ENCODE assay signal across 22 mouse cellular contexts in genomic region chr7:80062083-80062826, GRCm38 (mm10). TPM values are rescaled to one million over a fixed set of nuclear protein-coding genes. Genes with fewer than 3 reads are reported as not detected.
DNase-seq lines count a peak whose midpoint lies in the region; ATAC-seq lines count a peak whose summit lies in the region.
"Had no signal": no experiment of that assay in that cellular context is flagged by ENCODE, and none has a peak within 500 bp of the region (broad histone marks: within the 10 kb centered on the region; RNA-seq: fewer than 3 reads in every experiment).

No protein-coding gene starts in this region.

- H3K9ac ChIP-seq in hindbrain, embryonic 13.5 days, result no peak overlapping the region
- H3K9ac ChIP-seq in hindbrain, embryonic 16.5 days (ENCODE audit: low read depth, low read length), result no peak overlapping the region
- H3K9ac ChIP-seq in midbrain, embryonic 12.5 days (replicated peaks), result no peak overlapping the region
- H3K9ac ChIP-seq in midbrain, embryonic 13.5 days (replicated peaks), result no peak overlapping the region
- H3K9ac ChIP-seq: embryonic facial prominence, embryonic 12.5 days; limb, embryonic 13.5 days; liver, embryonic 14.5 days; lung, embryonic 15.5 days; stomach, embryonic 15.5 days had no signal

- H3K4me1 ChIP-seq in hindbrain, embryonic 13.5 days (replicated peaks), result peaks cover 71% of the 10 kb centered on the region
- H3K4me1 ChIP-seq in hindbrain, embryonic 16.5 days (ENCODE audit: control insufficient read depth, insufficient read depth, low read depth, low read length), result peaks cover 29% of the 10 kb centered on the region
- peaks cover 61% of the 10 kb centered on the region for H3K4me1 ChIP-seq in midbrain, embryonic 12.5 days
- peaks cover 55% of the 10 kb centered on the region for H3K4me1 ChIP-seq in midbrain, embryonic 13.5 days (replicated peaks)

- H3K9me3 ChIP-seq in hindbrain, embryonic 13.5 days, result no peaks in the 10 kb centered on the region
- no peaks in the 10 kb centered on the region for H3K9me3 ChIP-seq in hindbrain, embryonic 16.5 days (ENCODE audit: control insufficient read depth, low read length)
- no peaks in the 10 kb centered on the region for H3K9me3 ChIP-seq in midbrain, embryonic 12.5 days
- no peaks in the 10 kb centered on the region for H3K9me3 ChIP-seq in midbrain, embryonic 13.5 days
- H3K9me3 ChIP-seq: embryonic facial prominence, embryonic 12.5 days; limb, embryonic 13.5 days; lung, embryonic 15.5 days; stomach, embryonic 15.5 days had no signal

- DNase-seq in cerebellum, postnatal 10 days, result peak; percentile 80 to 87
- DNase-seq in cerebellum, postnatal 4 days (ENCODE audit: low spot score in 2 of 2), result no peak
- no peak for DNase-seq in liver
- DNase-seq: adrenal gland, postnatal 36 days; gastrocnemius, postnatal 36 days; heart, postnatal 10 days; kidney, adult 8-10 months; right cerebral cortex, postnatal 25 days; thymus, adult 18-20 months had no signal

- H3K27me3 ChIP-seq in hindbrain, embryonic 13.5 days, result no peaks in the 10 kb centered on the region
- no peaks in the 10 kb centered on the region for H3K27me3 ChIP-seq in hindbrain, embryonic 16.5 days (replicated peaks; ENCODE audit: control insufficient read depth, insufficient read depth, low read length)
- no peaks in the 10 kb centered on the region for H3K27me3 ChIP-seq in midbrain, embryonic 12.5 days
- H3K27me3 ChIP-seq in midbrain, embryonic 13.5 days, result no peaks in the 10 kb centered on the region
- H3K27me3 ChIP-seq: embryonic facial prominence, embryonic 12.5 days; limb, embryonic 13.5 days; lung, embryonic 15.5 days; stomach, embryonic 15.5 days had no signal

- H3K4me3 ChIP-seq in hindbrain, embryonic 13.5 days, result no peak overlapping the region
- no peak overlapping the region for H3K4me3 ChIP-seq in hindbrain, embryonic 16.5 days (ENCODE audit: low read length)
- H3K4me3 ChIP-seq in midbrain, embryonic 12.5 days, result no peak overlapping the region
- no peak overlapping the region for H3K4me3 ChIP-seq in midbrain, embryonic 13.5 days (replicated peaks)
- H3K4me3 ChIP-seq: embryonic facial prominence, embryonic 12.5 days; erythroblast, embryonic 14.5 days; limb, embryonic 13.5 days; lung, embryonic 15.5 days; stomach, embryonic 15.5 days had no signal

- ATAC-seq in hindbrain, embryonic 13.5 days (ENCODE audit: low FRiP score), result no peak
- ATAC-seq in hindbrain, embryonic 16.5 days, result no peak
- ATAC-seq in midbrain, embryonic 12.5 days (ENCODE audit: low FRiP score, low read depth), result no peak
- no peak for ATAC-seq in midbrain, embryonic 13.5 days
- ATAC-seq: forebrain, embryonic 14.5 days; midbrain, embryonic 16.5 days had no signal

- peak overlapping the region; percentile 30; the same call in 1 of the 2 replicates for H3K27ac ChIP-seq in hindbrain, embryonic 13.5 days
- no peak overlapping the region for H3K27ac ChIP-seq in hindbrain, embryonic 16.5 days (ENCODE audit: low read depth, low read length)
- peak overlapping the region; percentile 69; the same call in 1 of the 2 replicates for H3K27ac ChIP-seq in midbrain, embryonic 12.5 days (replicated peaks)
- no peak overlapping the region for H3K27ac ChIP-seq in midbrain, embryonic 13.5 days
- H3K27ac ChIP-seq: embryonic facial prominence, embryonic 12.5 days; limb, embryonic 13.5 days; liver, embryonic 14.5 days; lung, embryonic 15.5 days; stomach, embryonic 15.5 days had no signal

- no peak overlapping the region for H3K4me2 ChIP-seq in hindbrain, embryonic 13.5 days
- no peak overlapping the region for H3K4me2 ChIP-seq in hindbrain, embryonic 16.5 days (ENCODE audit: low read length)
- H3K4me2 ChIP-seq in midbrain, embryonic 12.5 days (replicated peaks), result no peak overlapping the region
- H3K4me2 ChIP-seq in midbrain, embryonic 13.5 days (replicated peaks), result no peak overlapping the region
- H3K4me2 ChIP-seq: embryonic facial prominence, embryonic 12.5 days; heart, embryonic 11.5 days; limb, embryonic 13.5 days; lung, embryonic 15.5 days; stomach, embryonic 15.5 days had no signal

- no peaks in the 10 kb centered on the region for H3K36me3 ChIP-seq in hindbrain, embryonic 13.5 days
- H3K36me3 ChIP-seq in hindbrain, embryonic 16.5 days (ENCODE audit: control insufficient read depth, insufficient read depth, low read length), result no peaks in the 10 kb centered on the region
- H3K36me3 ChIP-seq in midbrain, embryonic 12.5 days, result no peaks in the 10 kb centered on the region
- no peaks in the 10 kb centered on the region for H3K36me3 ChIP-seq in midbrain, embryonic 13.5 days
- H3K36me3 ChIP-seq: embryonic facial prominence, embryonic 12.5 days; lung, embryonic 15.5 days; stomach, embryonic 15.5 days had no signal

- WGBS in hindbrain, embryonic 13.5 days, result 84% methylated on average over 17 of the region's 17 CpGs
- WGBS in hindbrain, embryonic 16.5 days, result 79% methylated on average over 17 of the region's 17 CpGs
- WGBS in midbrain, embryonic 12.5 days, result 90% methylated on average over 17 of the region's 17 CpGs
- 83% methylated on average over 17 of the region's 17 CpGs for WGBS in midbrain, embryonic 13.5 days

RNA-seq across cellular contexts. Expression of gene Zfp710, which starts 37.6 kb away (rescaled TPM):
- polyA plus RNA-seq in hindbrain, embryonic 13.5 days (2015; fragmentation: Nextera tagmentation; extraction: Ambion mirVana), result 18.3 and 18.5 TPM in 2 replicates
- 13.6 and 14.9 TPM in 2 replicates for polyA plus RNA-seq in hindbrain, embryonic 16.5 days (2015; fragmentation: Nextera tagmentation; extraction: Ambion mirVana)
- polyA plus RNA-seq in midbrain, embryonic 12.5 days (2016; fragmentation: Nextera tagmentation; extraction: Ambion mirVana), result 31.1 and 32.8 TPM in 2 replicates
- 21.3 and 25.1 TPM in 2 replicates for polyA plus RNA-seq in midbrain, embryonic 13.5 days (2015; fragmentation: Nextera tagmentation; extraction: Ambion mirVana)

RNA-seq across cellular contexts. Expression of gene Idh2, which starts 52.9 kb away (rescaled TPM):
- polyA plus RNA-seq in hindbrain, embryonic 13.5 days (2015; fragmentation: Nextera tagmentation; extraction: Ambion mirVana), result 237 and 256 TPM in 2 replicates
- polyA plus RNA-seq in hindbrain, embryonic 16.5 days (2015; fragmentation: Nextera tagmentation; extraction: Ambion mirVana), result 215 and 225 TPM in 2 replicates
- polyA plus RNA-seq in midbrain, embryonic 12.5 days (2016; fragmentation: Nextera tagmentation; extraction: Ambion mirVana), result 331 and 347 TPM in 2 replicates
- polyA plus RNA-seq in midbrain, embryonic 13.5 days (2015; fragmentation: Nextera tagmentation; extraction: Ambion mirVana), result 291 and 296 TPM in 2 replicates

Comparison
In these comparisons a context has a peak if more than half of its experiments do, and no peak if none do; other contexts are left out.
1. DNase-seq: peak in cerebellum, postnatal 10 days (2 of 2); none in cerebellum, postnatal 4 days (0 of 2) and liver (single experiment).
2. H3K27ac ChIP-seq: peak in hindbrain, embryonic 13.5 days (single experiment) and midbrain, embryonic 12.5 days (single experiment); none in hindbrain, embryonic 16.5 days (single experiment) and midbrain, embryonic 13.5 days (single experiment).